Comparison of ENCODE assay signal across 22 mouse cellular contexts in genomic region chr5:88420319-88421065, GRCm38 (mm10). TPM values are rescaled to one million over a fixed set of nuclear protein-coding genes. Genes with fewer than 3 reads are reported as not detected.
"Had no signal": no experiment of that assay in that cellular context is flagged by ENCODE, and none has a peak within 500 bp of the region (broad histone marks: within the 10 kb centered on the region; RNA-seq: fewer than 3 reads in every experiment).

No protein-coding gene starts in this region.

- H3K36me3 ChIP-seq: neural tube, embryonic 15.5 days; stomach, embryonic 15.5 days had no signal

- H3K9ac ChIP-seq: neural tube, embryonic 15.5 days; stomach, embryonic 15.5 days had no signal

- H3K4me1 ChIP-seq: neural tube, embryonic 15.5 days; stomach, embryonic 15.5 days had no signal

- H3K27ac ChIP-seq: neural tube, embryonic 15.5 days; stomach, embryonic 15.5 days; stomach, postnatal 0 days had no signal

- H3K4me3 ChIP-seq: neural tube, embryonic 15.5 days; stomach, embryonic 15.5 days had no signal

- H3K4me2 ChIP-seq: neural tube, embryonic 15.5 days; stomach, embryonic 15.5 days had no signal

- H3K27me3 ChIP-seq: neural tube, embryonic 15.5 days; stomach, embryonic 15.5 days had no signal

- H3K9me3 ChIP-seq: neural tube, embryonic 15.5 days; stomach, embryonic 15.5 days had no signal

- DNase-seq: retina, postnatal 1 day; right cerebral cortex, adult 18-20 months; right cerebral cortex, postnatal 14 days; right cerebral cortex, postnatal 25 days; right cerebral cortex, postnatal 4 days; spleen, adult 18-20 months; thymus, adult 18-20 months; thymus, adult 2 months; thymus, postnatal 14 days; thymus, postnatal 25 days; thymus, postnatal 36 days; thymus, postnatal 4 days had no signal

RNA-seq across cellular contexts. Expression of gene Ambn, which starts 35.3 kb away (rescaled TPM):
- polyA plus RNA-seq: neural tube, embryonic 14.5 days; neural tube, embryonic 15.5 days; small intestine, adult 2 months; spleen, adult 2 months; stomach, embryonic 14.5 days; stomach, embryonic 15.5 days; stomach, embryonic 16.5 days; stomach, postnatal 0 days; urinary bladder, adult 2 months had no signal

RNA-seq across cellular contexts. Expression of gene Amtn, which starts 44.6 kb away (rescaled TPM):
- polyA plus RNA-seq: neural tube, embryonic 14.5 days; neural tube, embryonic 15.5 days; small intestine, adult 2 months; spleen, adult 2 months; stomach, embryonic 14.5 days; stomach, embryonic 15.5 days; stomach, embryonic 16.5 days; stomach, postnatal 0 days; testis, adult 2 months; urinary bladder, adult 2 months had no signal
